ENCODE assay signal across 17 mouse cellular contexts in the genomic region with DNA sequence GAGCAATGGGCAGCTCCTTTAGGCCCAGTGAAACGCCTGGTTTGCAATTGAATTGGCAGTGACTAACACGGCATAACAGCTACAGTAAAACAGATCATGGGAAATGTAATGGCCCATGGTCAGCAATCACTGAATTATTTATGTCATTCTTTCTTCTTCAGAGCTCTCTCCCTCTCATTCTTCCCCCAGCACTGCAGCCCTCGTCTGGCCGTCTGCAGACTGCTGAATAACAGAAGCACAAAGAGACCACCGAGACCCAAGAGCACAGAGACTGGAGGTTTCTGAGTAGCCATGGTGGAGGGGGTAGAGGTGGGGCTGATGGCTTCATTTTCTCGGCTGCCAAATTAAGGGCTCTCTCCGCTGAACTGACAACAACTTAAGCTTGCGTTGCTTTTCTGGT.
DNase-seq lines count a peak whose midpoint lies in the region; ATAC-seq lines count a peak whose summit lies in the region.
"Had no signal": no experiment of that assay in that cellular context is flagged by ENCODE, and none has a peak within 500 bp of the region (broad histone marks: within the 10 kb centered on the region; RNA-seq: fewer than 3 reads in every experiment).

No protein-coding gene starts in this region.

- H3K4me1 ChIP-seq in forebrain, embryonic 13.5 days: peaks cover 47% of the 10 kb centered on the region
- H3K4me1 ChIP-seq in hindbrain, embryonic 14.5 days (replicated peaks; ENCODE audit: control insufficient read depth, insufficient read depth, low read length): peaks cover 34% of the 10 kb centered on the region
- H3K4me1 ChIP-seq in midbrain, embryonic 13.5 days (replicated peaks): peaks cover 60% of the 10 kb centered on the region
- H3K4me1 ChIP-seq: heart, embryonic 15.5 days; liver, embryonic 15.5 days had no signal

- H3K9ac ChIP-seq in forebrain, embryonic 13.5 days: no peak overlapping the region
- H3K9ac ChIP-seq in hindbrain, embryonic 14.5 days: no peak overlapping the region
- no peak overlapping the region for H3K9ac ChIP-seq in midbrain, embryonic 13.5 days (replicated peaks)
- H3K9ac ChIP-seq: heart, embryonic 15.5 days; limb, embryonic 12.5 days; liver, embryonic 15.5 days had no signal

- intact Hi-C loops in gastrocnemius, postnatal 14 days (cut with DNase I; ENCODE audit: low total_unique reads): no loop called here

- WGBS in forebrain, embryonic 13.5 days: 15% methylated on average over 8 of the region's 8 CpGs
- WGBS in hindbrain, embryonic 14.5 days: 18% methylated on average over 8 of the region's 8 CpGs
- 11% methylated on average over 8 of the region's 8 CpGs for WGBS in midbrain, embryonic 13.5 days

- H3K4me3 ChIP-seq in forebrain, embryonic 13.5 days: no peak overlapping the region
- H3K4me3 ChIP-seq in hindbrain, embryonic 14.5 days (replicated peaks; ENCODE audit: low read length): no peak overlapping the region
- no peak overlapping the region for H3K4me3 ChIP-seq in midbrain, embryonic 13.5 days (replicated peaks)
- H3K4me3 ChIP-seq: heart, embryonic 15.5 days; layer of hippocampus, adult 2 months; limb, embryonic 12.5 days; liver, embryonic 15.5 days had no signal

- H3K27ac ChIP-seq in forebrain, embryonic 13.5 days: no peak overlapping the region
- H3K27ac ChIP-seq in hindbrain, embryonic 14.5 days: no peak overlapping the region
- peak overlapping the region; percentile 45 for H3K27ac ChIP-seq in midbrain, embryonic 13.5 days
- H3K27ac ChIP-seq: heart, embryonic 15.5 days; layer of hippocampus, adult 2 months; limb, embryonic 12.5 days; liver, embryonic 15.5 days had no signal

- peak; percentile 15 for DNase-seq in ES-CJ7 (ENCODE audit: low read depth, low spot score)
- no peak for DNase-seq in hindbrain, embryonic 14.5 days (ENCODE audit: low spot score)
- DNase-seq in gastrocnemius, postnatal 14 days: no peak
- DNase-seq in thymus, postnatal 4 days: no peak
- DNase-seq in layer of hippocampus, adult 9-10 months (ENCODE audit: low spot score): no peak
- no peak for DNase-seq in urinary bladder, postnatal 25 days (ENCODE audit: low spot score)
- DNase-seq: adrenal gland, adult 8-10 months; cerebellum, adult 2 months; gastrocnemius, postnatal 10 days; lung, postnatal 14 days had no signal

- H3K36me3 ChIP-seq in forebrain, embryonic 13.5 days (ENCODE audit: poor library complexity, severe bottlenecking): no peaks in the 10 kb centered on the region
- H3K36me3 ChIP-seq in hindbrain, embryonic 14.5 days (replicated peaks; ENCODE audit: control insufficient read depth, insufficient read depth): no peaks in the 10 kb centered on the region
- H3K36me3 ChIP-seq in midbrain, embryonic 13.5 days: no peaks in the 10 kb centered on the region
- H3K36me3 ChIP-seq: G1E; heart, embryonic 15.5 days; limb, embryonic 12.5 days; liver, embryonic 15.5 days had no signal

- peaks cover 11% of the 10 kb centered on the region; the same call in 1 of the 2 replicates for H3K9me3 ChIP-seq in forebrain, embryonic 13.5 days (replicated peaks)
- 0 out of 2 replicates have a peak, but pooled peaks cover 8% of the 10 kb centered on the region for H3K9me3 ChIP-seq in hindbrain, embryonic 14.5 days (ENCODE audit: control insufficient read depth, low read length)
- 0 out of 2 replicates have a peak, but pooled peaks cover 2% of the 10 kb centered on the region for H3K9me3 ChIP-seq in midbrain, embryonic 13.5 days
- H3K9me3 ChIP-seq: G1E; heart, embryonic 15.5 days; limb, embryonic 12.5 days; liver, embryonic 15.5 days had no signal

- ATAC-seq in forebrain, embryonic 13.5 days: peak; percentile 78
- peak; percentile 48; the same call in 1 of the 2 replicates for ATAC-seq in hindbrain, embryonic 14.5 days (ENCODE audit: low FRiP score)
- peak; percentile 72 for ATAC-seq in midbrain, embryonic 13.5 days

- peaks cover 18% of the 10 kb centered on the region for H3K27me3 ChIP-seq in forebrain, embryonic 13.5 days
- peaks cover 6% of the 10 kb centered on the region; the same call in 1 of the 2 replicates for H3K27me3 ChIP-seq in hindbrain, embryonic 14.5 days (ENCODE audit: control insufficient read depth, insufficient read depth, low read length)
- H3K27me3 ChIP-seq in midbrain, embryonic 13.5 days: peaks cover 10% of the 10 kb centered on the region; the same call in 1 of the 2 replicates
- H3K27me3 ChIP-seq: liver, embryonic 15.5 days had no signal

- H3K4me2 ChIP-seq in forebrain, embryonic 13.5 days: no peak overlapping the region
- H3K4me2 ChIP-seq in hindbrain, embryonic 14.5 days (replicated peaks): no peak overlapping the region
- no peak overlapping the region for H3K4me2 ChIP-seq in midbrain, embryonic 13.5 days (replicated peaks)
- H3K4me2 ChIP-seq: heart, embryonic 15.5 days; limb, embryonic 12.5 days; liver, embryonic 15.5 days had no signal
